In genomic region chr8:106714297-106714696, GRCm38 (mm10) we compare ENCODE assay signal across 29 mouse cellular contexts. TPM values are rescaled to one million over a fixed set of nuclear protein-coding genes. Genes with fewer than 3 reads are reported as not detected.
DNase-seq lines count a peak whose midpoint lies in the region; ATAC-seq lines count a peak whose summit lies in the region.
"Had no signal": no experiment of that assay in that cellular context is flagged by ENCODE, and none has a peak within 500 bp of the region (broad histone marks: within the 10 kb centered on the region; RNA-seq: fewer than 3 reads in every experiment).

No protein-coding gene starts in this region.

- no peaks in the 10 kb centered on the region for H3K9me3 ChIP-seq in heart, embryonic 10.5 days
- no peaks in the 10 kb centered on the region for H3K9me3 ChIP-seq in heart, embryonic 15.5 days (replicated peaks)
- H3K9me3 ChIP-seq: embryonic facial prominence, embryonic 15.5 days; forebrain, embryonic 13.5 days; liver, embryonic 12.5 days; midbrain, embryonic 12.5 days; neural tube, embryonic 13.5 days had no signal

- DNase-seq in heart, embryonic 10.5 days (ENCODE audit: low spot score): no peak
- DNase-seq in heart, adult 18-20 months: no peak
- DNase-seq in heart, postnatal 25 days (ENCODE audit: low spot score): no peak
- DNase-seq in A20 (ENCODE audit: low read depth, low spot score): peak; percentile 22
- DNase-seq in thymus, postnatal 10 days (ENCODE audit: low spot score in 2 of 2): no peak
- DNase-seq: adrenal gland, adult 2 months; cerebellum, adult 11 months; cerebellum, adult 9-10 months; embryo, embryonic 11 days; gastrocnemius, postnatal 36 days; kidney, adult 9 months; kidney, postnatal 10 days; layer of hippocampus, postnatal 36 days; left cerebral cortex, postnatal 4 days; liver, postnatal 0 days; lung, postnatal 36 days; thymus, adult 2 months; thymus, postnatal 4 days had no signal

- peak; percentile 56; the same call in 1 of the 2 replicates for ATAC-seq in heart, embryonic 15.5 days (replicated peaks; ENCODE audit: insufficient number of reproducible peaks, insufficient read depth, low FRiP score, low read depth)
- no peak for ATAC-seq in cerebellum, adult (ENCODE audit: insufficient number of reproducible peaks, low FRiP score, low TSS enrichment)
- ATAC-seq: activated CD4-positive, CD25-positive, alpha-beta regulatory T cell, adult 4 months; CD4-positive, CD25-positive, alpha-beta regulatory T cell, adult 4 months; forebrain, embryonic 13.5 days; intestine, postnatal 0 days; liver, embryonic 12.5 days; liver, postnatal 0 days had no signal

- no peak overlapping the region for H3K4me2 ChIP-seq in heart, embryonic 15.5 days
- H3K4me2 ChIP-seq: embryonic facial prominence, embryonic 15.5 days; forebrain, embryonic 13.5 days; liver, embryonic 12.5 days; midbrain, embryonic 12.5 days; neural tube, embryonic 13.5 days had no signal

- H3K27ac ChIP-seq in heart, embryonic 10.5 days: peak overlapping the region; percentile 64
- H3K27ac ChIP-seq in heart, embryonic 15.5 days: peak overlapping the region; percentile 71
- H3K27ac ChIP-seq in brown adipose tissue, adult 24 weeks (replicated peaks; ENCODE audit: low read depth, low read length): 0 out of 2 replicates have a peak overlapping the region, but pooled peaks have one; percentile 56
- H3K27ac ChIP-seq: embryonic facial prominence, embryonic 15.5 days; forebrain, embryonic 13.5 days; liver, embryonic 12.5 days; midbrain, embryonic 12.5 days; neural tube, embryonic 13.5 days had no signal

- no peaks in the 10 kb centered on the region for H3K27me3 ChIP-seq in heart, embryonic 10.5 days (ENCODE audit: insufficient read depth, poor library complexity, severe bottlenecking)
- no peaks in the 10 kb centered on the region for H3K27me3 ChIP-seq in heart, embryonic 15.5 days
- H3K27me3 ChIP-seq: embryonic facial prominence, embryonic 15.5 days; forebrain, embryonic 13.5 days; liver, embryonic 12.5 days; neural tube, embryonic 13.5 days had no signal

- no peak overlapping the region for H3K4me3 ChIP-seq in heart, embryonic 10.5 days
- no peak overlapping the region for H3K4me3 ChIP-seq in heart, embryonic 15.5 days
- H3K4me3 ChIP-seq in brown adipose tissue, adult 24 weeks (ENCODE audit: insufficient read depth, low read depth, low read length): no peak overlapping the region
- H3K4me3 ChIP-seq: embryonic facial prominence, embryonic 15.5 days; forebrain, embryonic 13.5 days; liver, embryonic 12.5 days; midbrain, embryonic 12.5 days; neural tube, embryonic 13.5 days had no signal

- H3K36me3 ChIP-seq in heart, embryonic 10.5 days: 0 out of 2 replicates have a peak, but pooled peaks cover 2% of the 10 kb centered on the region
- H3K36me3 ChIP-seq in heart, embryonic 15.5 days: no peaks in the 10 kb centered on the region
- H3K36me3 ChIP-seq: embryonic facial prominence, embryonic 15.5 days; midbrain, embryonic 12.5 days; neural tube, embryonic 13.5 days had no signal

- 39% methylated on average over 4 of the region's 4 CpGs for WGBS in heart, embryonic 10.5 days
- 36% methylated on average over 4 of the region's 4 CpGs for WGBS in heart, embryonic 15.5 days

- H3K4me1 ChIP-seq in heart, embryonic 10.5 days: peaks cover 16% of the 10 kb centered on the region
- peaks cover 16% of the 10 kb centered on the region for H3K4me1 ChIP-seq in heart, embryonic 15.5 days (replicated peaks)
- H3K4me1 ChIP-seq in brown adipose tissue, adult 24 weeks (ENCODE audit: control insufficient read depth, insufficient read depth, insufficient read length, low read length): peaks cover 4% of the 10 kb centered on the region; the same call in 1 of the 2 replicates
- H3K4me1 ChIP-seq: liver, embryonic 12.5 days had no signal

- peak overlapping the region; percentile 28; the same call in 1 of the 2 replicates for H3K9ac ChIP-seq in heart, embryonic 15.5 days
- H3K9ac ChIP-seq: embryonic facial prominence, embryonic 15.5 days; forebrain, embryonic 13.5 days; liver, embryonic 12.5 days; liver, postnatal 0 days; midbrain, embryonic 12.5 days; neural tube, embryonic 13.5 days had no signal

- intact Hi-C loops in heart, postnatal 25 days (cut with DNase I): no loop called here

RNA-seq across cellular contexts. Expression of gene Tango6, which starts 31.4 kb away (rescaled TPM):
- 10.5 and 10.9 TPM in 2 replicates for polyA plus RNA-seq in heart, embryonic 10.5 days (2016; fragmentation: Nextera tagmentation; extraction: Ambion mirVana)
- total RNA-seq in heart, adult 18-20 months (2021): 10 to 100 TPM in 1 of 2 experiments, 1 to 10 TPM in 1; 10.0 to 10.8 TPM
- polyA plus RNA-seq in heart, embryonic 15.5 days (2015; fragmentation: Nextera tagmentation; extraction: Ambion mirVana): 6.7 and 8.6 TPM in 2 replicates
- total RNA-seq in heart, postnatal 25 days (2021): 10 to 100 TPM in 1 of 2 experiments, 1 to 10 TPM in 1; 10.0 TPM
- polyA plus RNA-seq in brown adipose tissue, adult 24 weeks (2012; ENCODE audit: insufficient read depth, insufficient read length, missing spikeins): 1.9 and 2.5 TPM in 2 replicates
